Mouse (Mus musculus) intestine, postnatal 0 days (tissue): ENCODE data around the gene Surf6. TPM values are rescaled to one million over a fixed set of nuclear protein-coding genes. Genes with fewer than 3 reads are reported as not detected.
A peak's percentile ranks its signal among the peaks of the same experiment; 100 is the strongest.

Experiments used
- ATAC-seq: fragments of 200-750 bp; cut with Nextera tagmentation; 2 replicates; pipeline ENCODE4 v1.8.0; 2017; ENCODE audit warnings: mild to moderate bottlenecking, moderate TSS enrichment, moderate library complexity
- H3K27ac ChIP-seq: fragments of 300-500 bp; sonication (generic); 2 replicates; pipeline ENCODE4 v1.5.1; 2014; ENCODE audit warnings: mild to moderate bottlenecking, low read depth, low read length, moderate library complexity
- H3K27me3 ChIP-seq: fragments of 300-500 bp; sonication (generic); replicated peaks from 2 replicates; pipeline ENCODE4 v1.6.1; 2014; ENCODE audit warnings: low read length, mixed read lengths; ENCODE audit not compliant: control insufficient read depth, insufficient read depth
- H3K36me3 ChIP-seq: fragments of 300-500 bp; sonication (generic); 2 replicates; pipeline ENCODE4 v1.6.1; 2014; ENCODE audit warnings: mild to moderate bottlenecking, moderate library complexity; ENCODE audit not compliant: control insufficient read depth, insufficient read depth
- H3K4me1 ChIP-seq: fragments of 300-500 bp; sonication (generic); replicated peaks from 2 replicates; pipeline ENCODE4 v1.6.1; 2014; ENCODE audit warnings: antibody characterized with exemption, low read length, mixed read lengths; ENCODE audit not compliant: control insufficient read depth, insufficient read depth
- H3K4me2 ChIP-seq: fragments of 300-500 bp; sonication (generic); replicated peaks from 2 replicates; pipeline ENCODE4 v1.6.1; 2014; ENCODE audit warnings: low read depth, mild to moderate bottlenecking, moderate library complexity
- H3K4me3 ChIP-seq: fragments of 300-500 bp; sonication (generic); 2 replicates; pipeline ENCODE4 v1.5.1; 2014; ENCODE audit warnings: low read depth, low read length
- H3K9ac ChIP-seq: fragments of 300-500 bp; sonication (generic); 2 replicates; pipeline ENCODE4 v1.6.1; 2014; ENCODE audit warnings: mild to moderate bottlenecking, low read depth, low read length
- H3K9me3 ChIP-seq: fragments of 300-500 bp; sonication (generic); 2 replicates; pipeline ENCODE4 v1.6.1; 2016; ENCODE audit warnings: mixed run types; ENCODE audit not compliant: control insufficient read depth
- CTCF ChIP-seq: sonication (generic); IDR thresholded peaks from 2 replicates; pipeline ENCODE4 v1.5.1; 2016; ENCODE audit warnings: low read depth, mild to moderate bottlenecking, control low read depth, antibody characterized with exemption, moderate library complexity
- WGBS: fragments of 180-500 bp; shearing (Covaris S2); extraction: QIAGEN DNeasy Blood & Tissue Kit; methylation state at CpG from one replicate; pipeline ENCODE4 v1.1.7; 2014; 5-methylcytosine and 5-hydroxymethylcytosine counted together
- polyA plus RNA-seq: library from polyadenylated mRNA; unstranded; fragments of >200 nt; fragmentation: Nextera tagmentation; extraction: Ambion mirVana; gene quantifications from 2 replicates; pipeline ENCODE4 v1.2.1, GENCODE M21; 2015

The Surf6 gene
- polyA plus RNA-seq = 11.7 and 12.8 TPM in 2 replicates

DNA sequence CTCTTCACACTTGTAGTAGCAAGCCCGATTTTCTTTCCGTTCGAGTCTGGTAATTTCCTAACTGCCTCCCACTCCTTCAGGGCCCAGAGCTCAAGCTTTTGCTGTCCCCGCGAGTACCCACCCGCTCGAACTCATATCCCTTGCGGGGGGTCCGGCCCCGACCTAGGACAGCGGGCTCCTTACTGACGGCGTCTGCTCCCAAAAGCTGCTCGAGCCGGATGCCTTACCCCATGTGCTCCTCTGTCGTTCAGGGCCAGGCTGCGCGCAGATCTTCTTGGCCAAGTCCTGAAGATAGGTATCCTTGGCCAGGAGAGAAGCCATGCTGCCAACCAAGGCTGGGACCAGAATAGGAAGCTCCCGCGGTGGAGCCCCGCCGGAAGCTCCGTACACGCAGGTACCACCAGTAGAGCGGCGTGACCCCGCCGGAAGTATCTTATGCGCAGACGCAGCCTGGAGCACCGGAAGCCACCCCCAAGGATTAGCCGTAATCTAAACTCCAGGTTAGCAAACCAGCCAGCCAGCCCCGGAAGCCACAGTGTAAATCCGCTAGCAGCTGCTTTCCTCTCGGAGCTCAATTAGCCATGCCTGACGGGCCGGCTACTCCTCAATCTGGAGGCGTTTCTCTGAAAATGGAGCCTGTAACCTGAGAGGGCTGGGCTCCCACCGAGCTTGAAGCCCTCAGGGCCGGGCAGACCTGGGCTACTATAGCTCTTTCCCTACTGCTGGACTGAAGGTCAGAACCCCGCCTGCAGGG lies at the start of gene Surf6:
TSS of gene Surf6 (minus strand) at position 413 of the 754 bp plus-strand sequence.
- peak within 1 kb of the TSS; percentile 84 for H3K27ac ChIP-seq
- peak; percentile 94 for ATAC-seq
- peaks cover 37% of the 10 kb centered on the region for H3K36me3 ChIP-seq
- H3K4me2 ChIP-seq = peak within 1 kb of the TSS; percentile 89
- no peaks in the 10 kb centered on the region for H3K9me3 ChIP-seq
- TF ChIP-seq CTCF = no peak
- H3K4me1 ChIP-seq = peaks cover 7% of the 10 kb centered on the region; the same call in 1 of the 2 replicates
- H3K27me3 ChIP-seq = no peaks in the 10 kb centered on the region
- under 1% methylated on average over 41 of the region's 41 CpGs for WGBS
- H3K9ac ChIP-seq = peak within 1 kb of the TSS; percentile 71
- peak within 1 kb of the TSS; percentile 79 for H3K4me3 ChIP-seq

DNA sequence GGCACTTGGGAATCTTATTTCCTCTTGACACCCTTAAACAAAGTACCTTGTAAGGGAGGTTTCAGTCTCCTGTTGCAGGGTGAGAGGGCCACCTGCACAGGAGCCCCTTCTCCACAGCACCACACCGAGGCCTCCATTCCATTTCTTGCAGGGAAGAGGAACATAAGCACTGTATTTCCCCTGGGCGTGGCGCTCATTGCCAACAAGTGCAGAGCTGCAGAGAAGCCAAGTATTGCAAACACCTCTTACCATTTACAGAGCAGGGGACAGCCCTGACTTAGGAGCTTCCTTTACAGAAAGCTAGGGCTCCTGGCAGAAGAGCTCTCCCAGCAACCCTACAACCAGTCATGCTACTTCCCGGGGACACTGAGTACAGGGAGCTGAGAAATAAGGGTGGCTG lies 49.5 kb upstream of the Surf6 start:
- Histone ChIP-seq H3K27ac (no peak overlapping the region), H3K4me1 (no peaks in the 10 kb centered on the region), H3K36me3 (peaks cover 69% of the 10 kb centered on the region), H3K4me2 (no peak overlapping the region), H3K9ac (no peak overlapping the region), H3K27me3 (no peaks in the 10 kb centered on the region), H3K4me3 (no peak overlapping the region), H3K9me3 (no peaks in the 10 kb centered on the region)
- ATAC-seq = no peak
- 79% methylated on average over 4 of the region's 4 CpGs for WGBS
- TF ChIP-seq CTCF = no peak

DNA sequence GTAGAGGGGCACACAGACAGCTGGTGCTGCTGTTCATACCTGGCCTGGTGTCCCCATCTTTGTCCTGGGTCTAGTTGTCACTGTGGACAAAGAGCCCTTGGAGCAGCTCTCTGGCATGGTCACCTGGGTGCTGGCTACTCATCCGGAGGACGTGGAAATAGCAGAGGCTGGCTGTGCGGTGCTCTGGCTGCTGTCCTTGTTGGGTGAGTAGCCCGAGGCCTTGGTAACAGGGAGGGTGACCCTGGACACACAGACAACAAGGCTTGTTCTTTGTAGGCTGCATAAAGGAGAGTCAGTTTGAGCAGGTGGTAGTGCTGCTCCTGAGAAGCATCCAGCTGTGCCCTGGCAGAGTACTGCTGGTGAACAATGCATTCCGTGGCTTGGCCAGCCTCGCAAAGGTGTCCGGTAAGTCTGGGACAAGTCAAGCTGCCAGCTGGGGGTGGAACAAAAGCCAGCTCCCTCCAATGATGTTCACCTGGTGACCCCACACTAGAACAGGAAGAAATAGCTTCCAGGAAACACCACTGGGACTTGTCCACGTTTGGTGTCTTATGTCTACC lies 48.7 kb upstream of the Surf6 start:
- Histone ChIP-seq H3K4me1 (no peaks in the 10 kb centered on the region), H3K27me3 (no peaks in the 10 kb centered on the region), H3K4me3 (no peak overlapping the region), H3K27ac (no peak overlapping the region), H3K9me3 (no peaks in the 10 kb centered on the region), H3K36me3 (peaks cover 72% of the 10 kb centered on the region), H3K4me2 (no peak overlapping the region), H3K9ac (no peak overlapping the region)
- TF ChIP-seq CTCF = no peak
- 89% methylated on average over 8 of the region's 8 CpGs for WGBS
- no peak for ATAC-seq

DNA sequence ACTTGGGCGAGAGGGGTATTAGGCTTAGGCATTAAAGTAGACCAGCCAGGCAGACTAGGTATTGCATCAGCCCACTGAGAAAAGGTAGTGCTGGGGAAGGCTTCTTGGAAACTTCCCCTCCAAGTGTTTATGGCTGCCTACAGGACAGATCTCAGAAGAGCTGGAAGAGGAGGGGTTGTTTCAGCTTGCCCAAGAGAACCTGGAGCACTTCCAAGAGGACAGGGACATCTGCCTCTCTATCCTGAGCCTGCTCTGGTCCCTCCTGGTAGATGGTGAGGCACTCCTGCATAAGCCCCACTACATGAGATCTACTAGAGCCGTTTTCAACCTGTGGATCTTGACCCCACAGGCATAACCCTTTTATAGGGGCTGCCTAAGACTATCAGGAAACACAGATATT lies 47.7 kb upstream of the Surf6 start:
- Histone ChIP-seq H3K9me3 (no peaks in the 10 kb centered on the region), H3K36me3 (peaks cover 65% of the 10 kb centered on the region), H3K9ac (no peak overlapping the region), H3K4me2 (no peak overlapping the region), H3K4me1 (no peaks in the 10 kb centered on the region), H3K27me3 (no peaks in the 10 kb centered on the region), H3K27ac (no peak overlapping the region), H3K4me3 (no peak overlapping the region)
- 87% methylated on average over 2 of the region's 2 CpGs for WGBS
- ATAC-seq = no peak
- no peak for TF ChIP-seq CTCF

DNA sequence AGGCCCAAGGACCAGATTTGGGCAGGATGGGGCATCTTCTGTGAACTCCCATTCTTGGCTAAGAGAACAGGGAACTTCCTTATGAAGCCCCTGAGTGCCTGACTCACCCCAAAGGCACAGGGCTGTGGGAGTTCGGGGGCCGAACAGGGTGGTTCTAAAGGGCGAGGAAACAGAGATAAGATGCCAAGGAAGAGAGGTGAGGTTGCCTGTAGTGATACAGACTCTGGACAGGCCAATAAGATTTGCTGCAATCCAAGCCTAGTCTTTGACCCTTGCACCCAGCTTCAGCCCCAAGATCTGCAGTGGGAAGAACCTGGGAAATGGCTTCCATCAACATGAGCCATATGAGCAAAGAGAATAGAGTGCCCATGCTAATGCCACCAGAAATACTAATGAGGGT lies 40.6 kb upstream of the Surf6 start:
- H3K36me3 ChIP-seq = peaks cover 15% of the 10 kb centered on the region
- H3K27me3 ChIP-seq = no peaks in the 10 kb centered on the region
- 27% methylated on average over 3 of the region's 3 CpGs for WGBS
- H3K27ac ChIP-seq = peak overlapping the region; percentile 76
- no peak for TF ChIP-seq CTCF
- no peak overlapping the region for H3K9ac ChIP-seq
- H3K4me3 ChIP-seq = no peak overlapping the region
- H3K4me2 ChIP-seq = no peak overlapping the region
- ATAC-seq = peak; percentile 84
- no peaks in the 10 kb centered on the region for H3K4me1 ChIP-seq
- no peaks in the 10 kb centered on the region for H3K9me3 ChIP-seq

DNA sequence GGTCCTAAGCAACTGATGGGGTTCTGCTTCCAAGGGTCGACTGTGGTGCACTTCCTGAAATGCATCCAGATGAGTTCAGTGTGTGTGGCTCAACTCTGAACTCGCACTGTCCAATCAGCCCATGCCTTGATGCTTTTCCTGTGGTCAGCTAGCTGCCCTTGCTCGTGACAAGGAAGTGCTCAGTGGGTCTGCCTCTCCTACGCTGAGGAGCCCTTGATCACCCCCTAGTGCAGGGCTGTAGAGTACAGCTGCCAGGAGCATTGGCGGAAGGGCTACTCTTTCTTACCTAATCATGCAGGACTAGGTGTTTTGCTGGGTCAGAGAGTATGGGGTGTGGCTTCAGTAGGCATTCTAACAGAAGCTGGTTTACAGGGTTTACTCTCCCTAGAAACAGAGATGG lies 38.9 kb upstream of the Surf6 start:
- Histone ChIP-seq H3K9ac (no peak overlapping the region), H3K27me3 (no peaks in the 10 kb centered on the region), H3K27ac (peak overlapping the region; percentile 46; the same call in 1 of the 2 replicates), H3K4me3 (no peak overlapping the region), H3K9me3 (no peaks in the 10 kb centered on the region), H3K4me1 (no peaks in the 10 kb centered on the region), H3K36me3 (0 out of 2 replicates have a peak, but pooled peaks cover 4% of the 10 kb centered on the region), H3K4me2 (no peak overlapping the region)
- peak; percentile 74 for ATAC-seq
- TF ChIP-seq CTCF = peak; percentile 71
- whole genome bisulfite sequencing = 34% methylated on average over 5 of the region's 5 CpGs
